Mouse (Mus musculus): ENCODE data around the gene Sptbn1. TPM values are rescaled to one million over a fixed set of nuclear protein-coding genes. Genes with fewer than 3 reads are reported as not detected.

Gene Sptbn1
- polyA plus RNA-seq, 1 experiment from 2014 or later: 122 TPM

DNA sequence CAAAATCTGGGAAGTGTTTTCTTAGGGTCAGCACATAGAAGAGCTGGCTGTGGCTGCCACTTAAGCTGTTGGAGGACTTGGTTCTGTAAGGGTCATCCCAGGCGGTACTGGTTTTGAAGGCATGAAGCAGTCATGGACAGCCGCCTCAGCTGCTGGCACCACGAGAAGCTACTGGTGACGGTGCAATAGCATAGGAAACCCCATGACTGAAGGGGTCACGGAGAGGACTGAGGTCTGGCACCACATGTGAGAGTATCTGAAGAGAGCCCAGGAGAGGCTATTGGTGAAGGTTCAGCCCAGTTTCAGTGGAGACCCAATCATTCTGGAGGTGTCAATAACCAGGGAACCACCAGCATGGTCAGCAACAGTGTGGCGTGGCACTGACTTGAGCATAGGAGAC is 135.4 kb downstream of the Sptbn1 start:
- Histone ChIP-seq H3K9ac (no peak overlapping the region), H3K36me3 (peaks cover 81% of the 10 kb centered on the region), H3K4me3 (no peak overlapping the region), H3K4me2 (replicated peaks) (no peak overlapping the region), H3K27ac (no peak overlapping the region), H3K4me1 (no peaks in the 10 kb centered on the region), H3K9me3 (replicated peaks) (no peaks in the 10 kb centered on the region), H3K27me3 (no peaks in the 10 kb centered on the region)
- 93% methylated on average over 6 of the region's 6 CpGs for WGBS
- no peak for ATAC-seq (ENCODE audit: low FRiP score)

DNA sequence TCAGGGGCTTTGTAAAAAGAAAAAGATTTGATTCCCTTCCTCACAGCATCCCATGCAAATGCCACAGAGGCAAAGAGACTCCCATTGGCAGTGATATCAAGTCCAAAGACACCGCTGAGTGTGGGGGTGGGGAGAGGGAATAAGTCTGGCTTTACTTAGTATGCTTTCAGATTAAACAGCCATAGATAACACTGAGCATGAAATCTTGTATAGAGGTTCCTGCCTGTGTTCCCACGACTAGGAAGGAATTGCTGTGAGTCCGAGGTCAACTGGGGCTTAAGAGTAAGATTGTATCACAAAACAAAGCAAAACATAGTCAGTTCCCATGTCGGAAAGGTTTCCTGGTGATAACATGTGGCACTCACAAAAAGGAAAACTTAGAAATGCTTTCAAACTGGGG is 136.3 kb downstream of the Sptbn1 start:
- H3K27me3 ChIP-seq: no peaks in the 10 kb centered on the region
- no peak for ATAC-seq (ENCODE audit: low FRiP score)
- H3K4me1 ChIP-seq: no peaks in the 10 kb centered on the region
- no peaks in the 10 kb centered on the region for H3K9me3 ChIP-seq (replicated peaks)
- no peak overlapping the region for H3K9ac ChIP-seq
- peaks cover 79% of the 10 kb centered on the region for H3K36me3 ChIP-seq
- H3K27ac ChIP-seq: no peak overlapping the region
- WGBS: 79% methylated on average over 4 of the region's 4 CpGs
- H3K4me2 ChIP-seq (replicated peaks): no peak overlapping the region
- no peak overlapping the region for H3K4me3 ChIP-seq

DNA sequence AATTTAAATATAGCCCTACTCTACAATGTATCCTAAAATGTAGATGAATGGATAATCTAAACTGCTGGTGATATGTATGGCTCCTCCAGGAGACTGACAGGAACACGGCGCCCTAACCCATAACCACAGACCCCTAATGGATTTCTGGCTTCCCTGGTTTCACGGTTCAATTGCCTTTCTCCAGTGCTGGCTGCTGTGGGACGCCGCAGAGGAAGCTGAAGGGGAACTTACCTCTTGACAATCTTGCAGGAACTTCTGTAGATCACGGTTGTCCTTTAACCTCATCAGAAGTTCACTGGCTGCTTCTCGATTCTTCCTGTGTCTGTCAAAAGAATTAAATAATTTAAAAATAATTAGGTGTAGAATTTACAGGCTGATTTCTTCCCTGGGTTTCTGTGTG is 138.6 kb downstream of the Sptbn1 start:
- H3K4me3 ChIP-seq: no peak overlapping the region
- no peaks in the 10 kb centered on the region for H3K27me3 ChIP-seq
- H3K9me3 ChIP-seq (replicated peaks): no peaks in the 10 kb centered on the region
- H3K4me2 ChIP-seq (replicated peaks): no peak overlapping the region
- H3K27ac ChIP-seq: no peak overlapping the region
- 90% methylated on average over 7 of the region's 7 CpGs for WGBS
- peaks cover 76% of the 10 kb centered on the region for H3K36me3 ChIP-seq
- H3K4me1 ChIP-seq: no peaks in the 10 kb centered on the region
- no peak overlapping the region for H3K9ac ChIP-seq
- no peak for ATAC-seq (ENCODE audit: low FRiP score)

GRCm38 (mm10) chr11:30126840-30127239 is 141.1 kb downstream of the Sptbn1 start:
- Histone ChIP-seq H3K9me3 (replicated peaks) (no peaks in the 10 kb centered on the region), H3K4me3 (no peak overlapping the region), H3K27me3 (no peaks in the 10 kb centered on the region), H3K27ac (no peak overlapping the region), H3K4me2 (replicated peaks) (no peak overlapping the region), H3K4me1 (no peaks in the 10 kb centered on the region), H3K36me3 (peaks cover 68% of the 10 kb centered on the region), H3K9ac (no peak overlapping the region)
- ATAC-seq (ENCODE audit: low FRiP score): no peak
- WGBS: 88% methylated on average over 1 of the region's 1 CpGs

- H3K4me3 ChIP-seq: no peak overlapping the region
- WGBS: 95% methylated on average over 4 of the region's 4 CpGs
- peaks cover 90% of the 10 kb centered on the region for H3K36me3 ChIP-seq
- no peaks in the 10 kb centered on the region for H3K4me1 ChIP-seq
- no peak for ATAC-seq (ENCODE audit: low FRiP score)
- H3K9ac ChIP-seq: no peak overlapping the region
- H3K4me2 ChIP-seq (replicated peaks): no peak overlapping the region
- H3K27me3 ChIP-seq: no peaks in the 10 kb centered on the region
- no peaks in the 10 kb centered on the region for H3K9me3 ChIP-seq (replicated peaks)
- no peak overlapping the region for H3K27ac ChIP-seq
These were observed 149.9 kb downstream of the Sptbn1 start for GRCm38 (mm10) chr11:30118038-30118437.

DNA sequence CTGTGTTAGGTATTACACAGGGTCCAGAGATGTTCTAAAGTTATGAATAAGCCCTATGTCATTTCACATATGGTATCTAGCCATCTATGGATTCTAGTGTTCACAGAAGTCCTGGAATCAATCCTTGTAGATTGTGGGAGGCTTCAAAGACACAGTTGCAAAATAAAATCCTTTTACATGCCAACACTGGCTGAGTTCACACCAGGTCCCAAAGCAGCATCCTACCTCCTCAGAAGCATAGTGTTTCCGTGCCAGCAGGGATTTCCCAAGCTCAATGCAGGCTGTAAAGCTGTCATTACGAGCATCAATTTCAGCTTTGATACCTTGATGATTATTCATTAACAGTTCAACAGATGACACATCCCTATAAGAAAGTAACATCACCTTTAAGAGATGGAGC is 154.3 kb downstream of the Sptbn1 start:
- peaks cover 86% of the 10 kb centered on the region for H3K36me3 ChIP-seq
- H3K4me3 ChIP-seq: no peak overlapping the region
- ATAC-seq (ENCODE audit: low FRiP score): no peak
- H3K27ac ChIP-seq: no peak overlapping the region
- 91% methylated on average over 2 of the region's 2 CpGs for WGBS
- no peaks in the 10 kb centered on the region for H3K4me1 ChIP-seq
- H3K27me3 ChIP-seq: no peaks in the 10 kb centered on the region
- no peaks in the 10 kb centered on the region for H3K9me3 ChIP-seq (replicated peaks)
- H3K4me2 ChIP-seq (replicated peaks): no peak overlapping the region
- H3K9ac ChIP-seq: no peak overlapping the region

GRCm38 (mm10) chr11:30110634-30111033 is 157.3 kb downstream of the Sptbn1 start:
- H3K4me2 ChIP-seq (replicated peaks): no peak overlapping the region
- ATAC-seq (ENCODE audit: low FRiP score): no peak
- H3K4me1 ChIP-seq: no peaks in the 10 kb centered on the region
- no peak overlapping the region for H3K4me3 ChIP-seq
- H3K27me3 ChIP-seq: no peaks in the 10 kb centered on the region
- WGBS: 95% methylated on average over 7 of the region's 7 CpGs
- H3K9me3 ChIP-seq (replicated peaks): no peaks in the 10 kb centered on the region
- no peak overlapping the region for H3K27ac ChIP-seq
- peaks cover 76% of the 10 kb centered on the region for H3K36me3 ChIP-seq
- no peak overlapping the region for H3K9ac ChIP-seq

- Histone ChIP-seq H3K9ac (no peak overlapping the region), H3K27me3 (no peaks in the 10 kb centered on the region), H3K4me1 (no peaks in the 10 kb centered on the region), H3K27ac (no peak overlapping the region), H3K9me3 (replicated peaks) (no peaks in the 10 kb centered on the region), H3K4me2 (replicated peaks) (no peak overlapping the region), H3K4me3 (no peak overlapping the region), H3K36me3 (peaks cover 86% of the 10 kb centered on the region)
- WGBS: 97% methylated on average over 10 of the region's 10 CpGs
- no peak for ATAC-seq (ENCODE audit: low FRiP score)
These were observed 163.8 kb downstream of the Sptbn1 start for GRCm38 (mm10) chr11:30104177-30104576.

DNA sequence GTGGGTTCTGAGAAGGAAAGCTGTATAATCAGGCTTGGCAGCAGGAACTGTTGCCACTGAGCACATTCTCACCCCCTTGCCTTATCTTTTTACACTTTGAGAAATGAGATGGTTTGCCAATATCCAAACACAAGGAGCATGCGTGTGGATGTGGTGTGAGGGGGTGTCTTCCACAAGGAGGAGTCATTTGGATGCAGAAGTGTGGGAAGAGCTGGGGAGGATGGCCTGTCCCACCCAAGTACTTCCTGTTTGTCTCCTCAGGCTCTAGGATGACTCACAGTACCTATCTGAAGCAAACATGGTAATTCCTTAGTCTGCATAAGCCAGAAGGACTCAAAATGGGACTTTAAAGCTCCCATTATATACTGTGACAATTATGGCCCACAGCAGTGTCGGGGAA is 165.4 kb downstream of the Sptbn1 start:
- peaks cover 87% of the 10 kb centered on the region for H3K36me3 ChIP-seq
- 89% methylated on average over 2 of the region's 2 CpGs for WGBS
- no peak for ATAC-seq (ENCODE audit: low FRiP score)

DNA sequence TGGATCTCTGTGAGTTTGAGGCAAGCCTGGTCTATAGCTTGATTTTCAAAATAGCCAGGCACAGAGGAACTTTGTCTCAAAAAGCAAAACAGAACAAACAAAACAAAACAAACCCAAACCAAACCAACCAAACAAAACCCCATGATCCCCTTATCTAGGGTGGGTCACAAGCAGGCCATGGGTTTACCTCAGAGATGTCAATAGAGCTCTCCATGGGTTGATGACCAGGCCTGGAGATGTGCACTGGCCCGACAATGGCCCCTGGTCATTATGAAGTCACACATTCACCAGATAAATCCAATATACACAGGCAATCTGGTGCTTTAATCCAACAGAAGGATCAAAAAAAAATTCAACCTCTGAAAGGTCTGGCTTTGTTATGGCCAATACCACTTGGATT is 166.2 kb downstream of the Sptbn1 start:
- H3K4me1 ChIP-seq: no peaks in the 10 kb centered on the region
- H3K27ac ChIP-seq: no peak overlapping the region
- H3K27me3 ChIP-seq: no peaks in the 10 kb centered on the region
- no peak overlapping the region for H3K4me3 ChIP-seq
- H3K36me3 ChIP-seq: peaks cover 92% of the 10 kb centered on the region
- 89% methylated on average over 1 of the region's 1 CpGs for WGBS
- H3K4me2 ChIP-seq (replicated peaks): no peak overlapping the region
- H3K9ac ChIP-seq: no peak overlapping the region
- ATAC-seq (ENCODE audit: low FRiP score): no peak
- no peaks in the 10 kb centered on the region for H3K9me3 ChIP-seq (replicated peaks)

More for the DNA sequence above, 165.4 kb downstream of the Sptbn1 start:
- Histone ChIP-seq H3K4me3 (no peak overlapping the region), H3K9me3 (replicated peaks) (no peaks in the 10 kb centered on the region), H3K4me2 (replicated peaks) (no peak overlapping the region), H3K4me1 (no peaks in the 10 kb centered on the region), H3K27me3 (no peaks in the 10 kb centered on the region), H3K9ac (no peak overlapping the region), H3K27ac (no peak overlapping the region)

DNA sequence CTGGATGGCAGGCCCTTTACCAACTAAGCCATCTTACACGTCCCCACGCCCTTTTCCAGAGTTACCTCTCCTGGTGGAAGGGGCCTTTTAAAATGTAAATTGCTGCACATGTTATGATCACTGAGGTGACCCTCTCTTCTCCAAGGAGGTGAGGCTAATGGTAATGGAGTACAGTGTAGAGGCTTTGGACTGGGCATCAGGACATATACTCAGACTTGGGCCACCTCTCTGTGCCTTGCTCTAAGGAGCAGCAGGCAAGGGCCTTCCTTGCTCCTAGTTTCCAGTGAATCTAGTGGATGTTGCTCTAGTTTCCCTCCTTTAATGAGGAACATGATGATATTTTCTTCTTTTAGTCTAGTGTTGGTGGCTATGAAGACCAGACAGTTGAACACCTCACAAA is 166.8 kb downstream of the Sptbn1 start:
- no peak overlapping the region for H3K9ac ChIP-seq
- ATAC-seq (ENCODE audit: low FRiP score): no peak
- peaks cover 86% of the 10 kb centered on the region for H3K36me3 ChIP-seq
- no peaks in the 10 kb centered on the region for H3K9me3 ChIP-seq (replicated peaks)
- no peaks in the 10 kb centered on the region for H3K27me3 ChIP-seq
- 89% methylated on average over 2 of the region's 2 CpGs for WGBS
- no peak overlapping the region for H3K4me3 ChIP-seq
- H3K27ac ChIP-seq: no peak overlapping the region
- no peaks in the 10 kb centered on the region for H3K4me1 ChIP-seq
- H3K4me2 ChIP-seq (replicated peaks): no peak overlapping the region

DNA sequence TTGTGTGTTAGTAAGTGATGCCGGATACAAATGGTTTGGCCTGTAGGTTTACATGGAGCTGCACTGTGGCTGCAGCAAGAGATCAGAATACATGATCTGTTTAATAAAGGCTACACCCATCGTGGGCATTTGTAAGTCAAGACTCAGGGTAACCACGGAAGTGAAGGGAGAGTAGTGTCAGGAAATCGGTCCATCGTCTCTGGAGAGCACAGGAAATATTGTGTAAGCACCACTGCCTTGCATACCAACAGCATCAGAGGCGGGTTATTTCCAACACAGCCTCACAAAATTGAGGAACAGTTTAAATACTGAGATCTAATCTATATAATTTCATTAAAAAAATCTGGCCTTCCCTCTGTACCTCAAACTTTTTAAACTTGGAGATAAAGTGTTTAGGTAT is 168.1 kb downstream of the Sptbn1 start:
- Histone ChIP-seq H3K27ac (no peak overlapping the region), H3K9ac (no peak overlapping the region), H3K4me2 (replicated peaks) (no peak overlapping the region), H3K36me3 (peaks cover 75% of the 10 kb centered on the region), H3K9me3 (replicated peaks) (no peaks in the 10 kb centered on the region), H3K4me1 (no peaks in the 10 kb centered on the region), H3K27me3 (no peaks in the 10 kb centered on the region), H3K4me3 (no peak overlapping the region)
- no peak for ATAC-seq (ENCODE audit: low FRiP score)
- WGBS: 94% methylated on average over 6 of the region's 6 CpGs

DNA sequence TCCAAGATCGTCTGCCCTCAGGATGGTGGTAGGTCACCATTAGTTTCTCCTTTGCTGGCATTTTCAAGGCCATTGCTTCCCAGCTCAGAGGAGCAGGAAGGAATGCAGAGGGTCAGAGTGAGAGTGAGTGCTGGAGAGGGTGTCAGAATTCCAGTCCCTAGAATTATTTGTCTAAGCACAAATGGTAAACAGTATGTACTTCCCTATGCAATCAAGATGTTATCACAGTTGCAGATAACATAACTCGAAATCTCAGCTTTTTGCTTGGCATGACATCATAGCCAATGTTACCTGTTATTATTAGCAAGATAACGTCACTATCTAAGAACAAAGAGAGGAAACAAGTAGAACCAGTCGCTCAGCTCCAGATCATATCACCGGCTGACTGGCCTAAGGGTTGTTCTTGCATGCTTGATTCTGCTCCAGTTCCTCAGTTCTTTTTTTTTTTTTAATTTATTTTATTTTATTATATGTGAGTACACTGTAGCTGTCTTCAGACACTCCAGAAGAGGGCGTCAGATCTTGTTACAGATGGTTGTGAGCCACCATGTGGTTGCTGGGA is 172.7 kb downstream of the Sptbn1 start:
- H3K4me3 ChIP-seq: no peak overlapping the region
- H3K27ac ChIP-seq: no peak overlapping the region
- peaks cover 29% of the 10 kb centered on the region for H3K36me3 ChIP-seq
- 91% methylated on average over 6 of the region's 6 CpGs for WGBS
- no peak overlapping the region for H3K9ac ChIP-seq
- H3K9me3 ChIP-seq (replicated peaks): no peaks in the 10 kb centered on the region
- no peak overlapping the region for H3K4me2 ChIP-seq (replicated peaks)
- no peak for ATAC-seq (ENCODE audit: low FRiP score)
- no peaks in the 10 kb centered on the region for H3K27me3 ChIP-seq
- no peaks in the 10 kb centered on the region for H3K4me1 ChIP-seq
